Mouse (Mus musculus): ENCODE results near the gene Ick. TPM values are rescaled to one million over a fixed set of nuclear protein-coding genes. Genes with fewer than 3 reads are reported as not detected.

The Ick gene
- polyA plus RNA-seq, 1 experiment from 2014 or later, result 22.8 TPM

DNA sequence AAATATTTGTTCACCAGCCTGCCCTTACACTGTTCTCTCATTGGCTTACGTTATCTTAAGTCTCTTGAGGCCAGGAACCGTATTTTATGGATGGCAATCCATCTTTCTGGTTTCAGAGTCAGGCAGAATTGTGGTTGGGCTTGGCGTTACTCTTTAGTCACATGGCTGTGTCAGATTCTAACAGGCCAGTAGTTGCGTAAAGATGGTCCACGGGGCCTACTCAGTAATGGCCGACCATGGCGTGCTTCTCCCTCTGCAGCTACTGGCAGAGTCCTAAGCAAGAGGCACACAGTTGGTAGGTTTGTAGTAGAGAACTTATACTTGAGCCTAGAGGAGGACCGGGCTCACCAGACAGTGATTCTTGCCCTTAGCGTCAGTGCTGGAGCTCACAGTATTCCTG, 6.8 kb downstream of the Ick start:
- no peak for ATAC-seq (replicated peaks; ENCODE audit: low FRiP score, low read depth)
- 75% methylated on average over 9 of the region's 9 CpGs for WGBS
- H3K27ac ChIP-seq, result 0 out of 2 replicates have a peak overlapping the region, but pooled peaks have one; percentile 25
- H3K4me2 ChIP-seq (ENCODE audit: low read length), result no peak overlapping the region
- peaks cover 8% of the 10 kb centered on the region for H3K4me1 ChIP-seq (replicated peaks; ENCODE audit: insufficient read depth, low read length)
- TF ChIP-seq CTCF (IDR thresholded peaks at IDR 0.05; ENCODE audit: low read depth), result no peak
- H3K9ac ChIP-seq (ENCODE audit: low read depth, low read length), result no peak overlapping the region
- H3K4me3 ChIP-seq (replicated peaks; ENCODE audit: low read depth, low read length), result no peak overlapping the region
- no peaks in the 10 kb centered on the region for H3K36me3 ChIP-seq (ENCODE audit: insufficient read depth, low read length)
- H3K27me3 ChIP-seq (ENCODE audit: insufficient read depth, low read length), result no peaks in the 10 kb centered on the region
- no peaks in the 10 kb centered on the region for H3K9me3 ChIP-seq (replicated peaks; ENCODE audit: low read length)
- DNase-seq (ENCODE audit: low spot score), result peak; percentile 68

DNA sequence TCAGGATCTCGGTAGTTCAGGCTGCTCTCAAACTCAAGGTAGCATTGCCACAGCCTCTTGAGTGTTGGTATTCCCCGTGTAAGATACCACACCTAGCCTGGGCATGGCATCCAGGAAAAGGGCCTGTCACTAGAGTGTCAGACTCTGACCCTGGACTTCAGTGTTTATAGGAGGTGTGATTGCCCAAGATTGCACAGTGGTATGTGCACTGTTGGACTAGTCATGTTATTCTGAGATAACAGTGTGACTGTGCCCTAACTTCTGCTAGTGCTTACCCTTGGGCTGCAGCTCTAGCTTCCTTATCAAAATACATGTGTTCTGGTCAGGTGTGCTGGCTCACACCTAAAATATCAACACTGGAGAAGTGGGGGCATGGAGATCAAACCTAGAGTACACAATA, 8.7 kb downstream of the Ick start:
- no peak overlapping the region for H3K4me3 ChIP-seq (replicated peaks; ENCODE audit: low read depth, low read length)
- ATAC-seq (replicated peaks; ENCODE audit: low FRiP score, low read depth), result no peak
- no peak for DNase-seq (ENCODE audit: low spot score)
- no peak overlapping the region for H3K9ac ChIP-seq (ENCODE audit: low read depth, low read length)
- 86% methylated on average over 2 of the region's 2 CpGs for WGBS
- peaks cover 8% of the 10 kb centered on the region for H3K4me1 ChIP-seq (replicated peaks; ENCODE audit: insufficient read depth, low read length)
- H3K27ac ChIP-seq, result no peak overlapping the region
- no peak for TF ChIP-seq CTCF (IDR thresholded peaks at IDR 0.05; ENCODE audit: low read depth)
- H3K27me3 ChIP-seq (ENCODE audit: insufficient read depth, low read length), result no peaks in the 10 kb centered on the region
- H3K36me3 ChIP-seq (ENCODE audit: insufficient read depth, low read length), result no peaks in the 10 kb centered on the region
- no peak overlapping the region for H3K4me2 ChIP-seq (ENCODE audit: low read length)
- no peaks in the 10 kb centered on the region for H3K9me3 ChIP-seq (replicated peaks; ENCODE audit: low read length)

GRCm38 (mm10) chr9:78121358-78121757, 12.4 kb downstream of the Ick start:
- DNase-seq (ENCODE audit: low spot score) (no peak), ATAC-seq (replicated peaks; ENCODE audit: low FRiP score, low read depth) (no peak)
- H3K4me2 ChIP-seq (ENCODE audit: low read length), result no peak overlapping the region

GRCm38 (mm10) chr9:78121985-78122384, 13.0 kb downstream of the Ick start:
- H3K4me3 ChIP-seq (replicated peaks; ENCODE audit: low read depth, low read length), result no peak overlapping the region
- no peak for DNase-seq (ENCODE audit: low spot score)
- no peak overlapping the region for H3K4me2 ChIP-seq (ENCODE audit: low read length)
- H3K9ac ChIP-seq (ENCODE audit: low read depth, low read length), result no peak overlapping the region
- no peaks in the 10 kb centered on the region for H3K27me3 ChIP-seq (ENCODE audit: insufficient read depth, low read length)
- H3K4me1 ChIP-seq (replicated peaks; ENCODE audit: insufficient read depth, low read length), result peaks cover 10% of the 10 kb centered on the region; the same call in 1 of the 2 replicates
- TF ChIP-seq CTCF (IDR thresholded peaks at IDR 0.05; ENCODE audit: low read depth), result no peak
- H3K36me3 ChIP-seq (ENCODE audit: insufficient read depth, low read length), result no peaks in the 10 kb centered on the region
- WGBS, result 87% methylated on average over 6 of the region's 6 CpGs
- H3K27ac ChIP-seq, result peak overlapping the region; percentile 25; the same call in 1 of the 2 replicates
- no peak for ATAC-seq (replicated peaks; ENCODE audit: low FRiP score, low read depth)
- no peaks in the 10 kb centered on the region for H3K9me3 ChIP-seq (replicated peaks; ENCODE audit: low read length)

More at GRCm38 (mm10) chr9:78121358-78121757, 12.4 kb downstream of the Ick start:
- no peak for TF ChIP-seq CTCF (IDR thresholded peaks at IDR 0.05; ENCODE audit: low read depth)
- Histone ChIP-seq H3K9ac (ENCODE audit: low read depth, low read length) (no peak overlapping the region), H3K27me3 (ENCODE audit: insufficient read depth, low read length) (no peaks in the 10 kb centered on the region), H3K27ac (peak overlapping the region; percentile 25; the same call in 1 of the 2 replicates), H3K4me1 (replicated peaks; ENCODE audit: insufficient read depth, low read length) (peaks cover 8% of the 10 kb centered on the region; the same call in 1 of the 2 replicates), H3K4me3 (replicated peaks; ENCODE audit: low read depth, low read length) (no peak overlapping the region), H3K36me3 (ENCODE audit: insufficient read depth, low read length) (no peaks in the 10 kb centered on the region), H3K9me3 (replicated peaks; ENCODE audit: low read length) (no peaks in the 10 kb centered on the region)
- WGBS, result 76% methylated on average over 8 of the region's 8 CpGs

- Histone ChIP-seq H3K36me3 (ENCODE audit: insufficient read depth, low read length) (no peaks in the 10 kb centered on the region), H3K4me1 (replicated peaks; ENCODE audit: insufficient read depth, low read length) (peaks cover 10% of the 10 kb centered on the region; the same call in 1 of the 2 replicates), H3K27me3 (ENCODE audit: insufficient read depth, low read length) (no peaks in the 10 kb centered on the region), H3K9me3 (replicated peaks; ENCODE audit: low read length) (no peaks in the 10 kb centered on the region), H3K4me3 (replicated peaks; ENCODE audit: low read depth, low read length) (no peak overlapping the region), H3K4me2 (ENCODE audit: low read length) (no peak overlapping the region), H3K9ac (ENCODE audit: low read depth, low read length) (no peak overlapping the region), H3K27ac (no peak overlapping the region)
- DNase-seq (ENCODE audit: low spot score) (no peak), ATAC-seq (replicated peaks; ENCODE audit: low FRiP score, low read depth) (no peak)
- TF ChIP-seq CTCF (IDR thresholded peaks at IDR 0.05; ENCODE audit: low read depth), result no peak
- WGBS, result 86% methylated on average over 7 of the region's 7 CpGs
Observed at GRCm38 (mm10) chr9:78122939-78123712, 14.1 kb downstream of the Ick start.

DNA sequence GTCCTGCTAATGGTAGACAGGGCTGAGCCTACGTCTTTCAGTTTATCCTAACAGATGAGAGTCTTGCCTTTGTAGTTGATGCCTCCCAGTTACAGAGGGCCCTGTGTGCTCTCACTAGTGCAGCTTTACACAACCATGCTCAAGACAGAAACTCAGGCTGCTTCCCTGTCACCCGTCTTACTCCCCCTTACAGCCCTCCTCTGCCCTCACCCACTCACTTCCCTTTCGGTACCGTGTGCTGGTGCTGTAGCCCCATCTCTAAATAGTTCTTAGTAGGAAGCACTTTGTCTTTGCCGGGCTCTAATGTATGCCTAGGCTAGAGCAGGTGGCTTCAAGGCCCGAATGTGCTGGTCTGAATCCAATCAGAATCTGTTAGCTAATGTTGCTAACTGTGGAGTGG, 15.3 kb downstream of the Ick start:
- ATAC-seq (replicated peaks; ENCODE audit: low FRiP score, low read depth), result no peak
- no peak overlapping the region for H3K4me2 ChIP-seq (ENCODE audit: low read length)
- DNase-seq (ENCODE audit: low spot score), result no peak
- H3K27ac ChIP-seq, result no peak overlapping the region
- H3K4me1 ChIP-seq (replicated peaks; ENCODE audit: insufficient read depth, low read length), result peaks cover 10% of the 10 kb centered on the region; the same call in 1 of the 2 replicates
- 88% methylated on average over 6 of the region's 6 CpGs for whole genome bisulfite sequencing
- no peak for TF ChIP-seq CTCF (IDR thresholded peaks at IDR 0.05; ENCODE audit: low read depth)
- no peaks in the 10 kb centered on the region for H3K36me3 ChIP-seq (ENCODE audit: insufficient read depth, low read length)
- H3K9ac ChIP-seq (ENCODE audit: low read depth, low read length), result no peak overlapping the region
- H3K9me3 ChIP-seq (replicated peaks; ENCODE audit: low read length), result no peaks in the 10 kb centered on the region
- H3K4me3 ChIP-seq (replicated peaks; ENCODE audit: low read depth, low read length), result no peak overlapping the region
- H3K27me3 ChIP-seq (ENCODE audit: insufficient read depth, low read length), result no peaks in the 10 kb centered on the region
